Mouse (Mus musculus) megakaryocyte, embryonic 14.5 days (primary cell): ENCODE results near the gene Clybl. TPM values are rescaled to one million over a fixed set of nuclear protein-coding genes. Genes with fewer than 3 reads are reported as not detected.

Experiments
- H3K27me3 ChIP-seq: replicated peaks from 2 replicates; pipeline ENCODE3; 2012; ENCODE audit warnings: inconsistent platforms
- H3K36me3 ChIP-seq: replicated peaks from 2 replicates; pipeline ENCODE3; 2012; ENCODE audit warnings: low read length, inconsistent platforms, mixed read lengths
- H3K4me1 ChIP-seq: 2 replicates; pipeline ENCODE4 v1.6.1; 2012; ENCODE audit warnings: inconsistent platforms
- H3K4me3 ChIP-seq: replicated peaks from 2 replicates; pipeline ENCODE3; 2012; ENCODE audit warnings: moderate library complexity, mild to moderate bottlenecking, inconsistent platforms
- H3K9me3 ChIP-seq: 2 replicates; pipeline ENCODE4 v1.6.1; 2012; ENCODE audit warnings: inconsistent platforms
- FLI1 ChIP-seq: IDR thresholded peaks from 2 replicates; pipeline ENCODE4 v1.6.1; 2012; ENCODE audit warnings: low read length, inconsistent platforms, mixed read lengths
- GATA1 ChIP-seq: IDR thresholded peaks from 3 replicates; pipeline ENCODE4 v1.6.1; 2012; ENCODE audit warnings: mixed read lengths, low read length, inconsistent platforms, borderline replicate concordance
- polyA plus RNA-seq: library from polyadenylated mRNA; stranded (reverse); fragments of >175 nt; gene quantifications from 2 replicates; pipeline ENCODE4 v1.2.3, GENCODE M21; 2012; ENCODE audit warnings: low replicate concordance; ENCODE audit not compliant: insufficient read depth

Gene Clybl
- polyA plus RNA-seq, 1 experiment = 8.3 TPM

DNA sequence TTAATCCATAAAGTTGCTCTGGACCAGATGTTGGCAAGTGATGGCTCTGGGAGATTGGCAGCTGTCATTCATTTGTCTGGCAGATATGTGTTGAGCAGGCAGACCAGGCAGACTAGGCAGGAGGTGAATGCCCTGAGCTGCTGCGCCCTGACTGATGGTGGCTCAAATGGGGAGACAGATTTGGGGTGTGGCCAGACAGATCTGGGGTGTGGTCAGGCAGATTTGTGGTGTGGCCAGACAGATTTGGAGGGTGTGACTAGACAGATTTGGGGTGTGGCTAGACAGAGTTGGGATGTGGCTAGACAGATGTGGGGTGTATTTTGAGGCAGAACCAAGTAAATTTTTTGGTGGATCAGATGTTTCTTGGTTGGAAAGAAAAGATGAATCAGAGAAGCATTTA lies 62.4 kb downstream of the Clybl start:
- H3K9me3 ChIP-seq = no peaks in the 10 kb centered on the region
- TF ChIP-seq FLI1 = no peak
- TF ChIP-seq GATA1 = no peak
- peaks cover 6% of the 10 kb centered on the region for H3K4me1 ChIP-seq
- peaks cover 2% of the 10 kb centered on the region for H3K27me3 ChIP-seq
- no peaks in the 10 kb centered on the region for H3K36me3 ChIP-seq
- H3K4me3 ChIP-seq = no peak overlapping the region

DNA sequence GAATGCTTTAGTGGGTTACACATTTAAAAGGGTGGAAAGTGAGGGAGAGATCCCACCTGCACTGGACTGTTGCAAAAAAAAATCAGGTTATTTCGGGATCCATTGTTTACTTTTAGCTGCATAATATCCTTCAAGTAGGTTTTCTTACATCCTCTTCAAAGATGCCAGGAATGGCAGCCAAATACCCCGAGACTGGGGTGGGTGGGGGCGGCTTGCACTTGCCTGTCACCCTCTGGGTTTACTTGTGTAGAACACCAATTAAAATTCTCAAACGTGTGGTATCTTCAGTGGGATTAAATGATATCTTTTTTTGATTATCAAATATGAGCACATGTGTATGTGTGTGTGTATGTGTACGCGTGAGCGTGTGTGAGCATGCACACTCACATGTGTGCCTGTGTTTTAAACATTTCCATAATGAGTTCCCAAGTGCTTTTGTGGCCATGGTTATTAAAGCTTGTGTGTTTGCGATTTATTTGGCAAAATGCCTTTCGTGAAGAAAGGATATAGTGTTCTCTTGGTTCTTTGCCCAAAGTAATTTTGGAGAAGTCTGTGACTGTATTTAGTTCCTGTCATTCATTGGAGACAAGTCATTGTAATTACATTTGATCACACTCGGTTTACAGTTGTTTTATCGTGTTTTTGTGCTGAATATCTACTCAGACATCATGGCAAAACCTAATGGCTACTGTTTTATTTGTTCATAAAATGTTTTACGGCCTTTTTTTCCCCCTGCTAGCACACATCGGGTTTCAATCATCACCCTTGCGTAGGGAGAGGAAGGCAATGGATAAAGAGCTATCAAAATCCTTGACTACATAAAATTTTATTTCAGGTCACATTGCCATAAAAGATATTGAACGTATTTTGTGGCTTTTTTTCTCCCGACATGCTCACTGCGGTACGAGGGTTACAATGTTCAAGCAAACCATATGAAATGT lies 65.7 kb downstream of the Clybl start:
- Histone ChIP-seq H3K4me3 (no peak overlapping the region), H3K27me3 (peaks cover 2% of the 10 kb centered on the region), H3K4me1 (no peaks in the 10 kb centered on the region), H3K36me3 (no peaks in the 10 kb centered on the region), H3K9me3 (no peaks in the 10 kb centered on the region)
- TF ChIP-seq FLI1 (no peak), GATA1 (no peak)

DNA sequence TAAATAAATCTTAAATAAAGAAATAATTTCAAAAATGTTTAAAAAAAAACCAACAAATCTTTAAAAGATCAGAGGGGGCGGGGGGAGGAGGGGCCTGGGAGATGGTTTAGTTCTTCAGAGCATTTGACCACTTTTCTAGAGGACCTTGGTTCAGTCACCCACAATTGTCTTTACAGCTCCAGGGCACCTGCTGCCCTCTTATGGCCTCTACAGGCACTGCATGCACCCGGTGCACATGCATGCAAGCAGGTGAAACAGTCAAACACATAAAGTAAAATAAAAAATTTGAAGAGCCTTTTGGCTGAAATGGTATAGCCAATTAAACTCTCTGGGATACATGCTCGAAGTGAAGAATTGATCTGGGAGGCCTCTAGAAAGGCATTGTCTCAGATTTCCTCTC lies 67.6 kb downstream of the Clybl start:
- TF ChIP-seq GATA1 = no peak
- TF ChIP-seq FLI1 = no peak

DNA sequence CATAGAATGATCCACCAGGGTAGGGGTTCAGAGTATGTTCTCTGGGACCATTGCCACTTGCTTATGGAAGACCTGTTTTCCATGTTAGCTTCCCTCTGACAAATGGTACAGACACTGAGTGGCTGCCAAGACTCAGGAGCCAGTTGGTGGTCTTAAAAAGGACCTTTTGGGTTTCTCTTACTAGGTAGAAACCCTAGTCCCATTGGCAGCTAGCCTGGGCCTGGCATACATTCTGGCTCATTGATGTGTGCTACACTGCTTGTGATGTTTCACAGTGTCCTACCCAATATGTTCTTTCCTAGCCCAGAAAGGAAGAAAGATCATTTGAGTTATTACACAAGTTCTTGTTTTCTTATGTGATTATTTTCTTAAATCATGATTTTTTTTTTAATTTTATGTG lies 69.8 kb downstream of the Clybl start:
- TF ChIP-seq FLI1 (no peak), GATA1 (no peak)
- Histone ChIP-seq H3K4me1 (no peaks in the 10 kb centered on the region), H3K36me3 (no peaks in the 10 kb centered on the region), H3K27me3 (peaks cover 10% of the 10 kb centered on the region), H3K4me3 (no peak overlapping the region), H3K9me3 (0 out of 2 replicates have a peak, but pooled peaks cover 2% of the 10 kb centered on the region)

More for the DNA sequence above, 67.6 kb downstream of the Clybl start:
- Histone ChIP-seq H3K36me3 (no peaks in the 10 kb centered on the region), H3K4me1 (no peaks in the 10 kb centered on the region), H3K4me3 (no peak overlapping the region), H3K9me3 (no peaks in the 10 kb centered on the region), H3K27me3 (no peaks in the 10 kb centered on the region)

DNA sequence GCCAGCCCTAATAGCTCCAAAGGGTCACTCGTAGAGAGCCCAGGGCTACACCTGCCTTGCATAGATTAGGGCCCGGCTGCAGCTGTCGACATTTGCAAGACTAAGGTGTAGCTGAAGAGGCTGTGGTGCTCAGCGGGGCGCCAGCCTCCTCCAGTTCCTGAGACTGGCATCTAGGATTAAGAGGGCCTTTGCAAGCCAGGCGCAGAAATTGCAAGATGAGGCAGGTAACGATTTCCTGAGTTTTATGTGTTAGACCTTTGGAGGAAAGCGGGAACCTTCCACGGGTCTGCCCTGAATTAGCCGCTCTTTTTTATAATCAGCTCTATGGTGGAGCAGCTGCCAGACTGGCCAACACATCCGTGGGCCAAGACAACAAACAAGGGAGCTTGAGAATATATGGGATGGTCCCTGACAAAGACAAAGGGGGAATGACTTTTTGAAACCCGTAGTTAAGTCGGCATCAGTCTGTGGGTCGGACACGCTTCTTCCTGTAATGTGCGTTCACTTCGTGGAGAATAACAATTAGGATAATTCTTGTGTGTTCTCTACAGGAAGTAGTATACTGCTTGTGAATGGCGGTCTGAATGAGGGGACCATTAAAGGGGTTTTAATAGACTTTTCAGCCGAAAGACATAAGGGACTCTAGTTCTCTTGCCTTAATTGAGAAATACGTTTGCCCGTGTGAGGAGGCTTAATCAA lies 74.2 kb downstream of the Clybl start:
- H3K9me3 ChIP-seq = 0 out of 2 replicates have a peak, but pooled peaks cover 2% of the 10 kb centered on the region
- H3K4me3 ChIP-seq = no peak overlapping the region
- no peaks in the 10 kb centered on the region for H3K4me1 ChIP-seq
- peaks cover 12% of the 10 kb centered on the region for H3K27me3 ChIP-seq
- no peaks in the 10 kb centered on the region for H3K36me3 ChIP-seq
- no peak for TF ChIP-seq GATA1
- no peak for TF ChIP-seq FLI1

DNA sequence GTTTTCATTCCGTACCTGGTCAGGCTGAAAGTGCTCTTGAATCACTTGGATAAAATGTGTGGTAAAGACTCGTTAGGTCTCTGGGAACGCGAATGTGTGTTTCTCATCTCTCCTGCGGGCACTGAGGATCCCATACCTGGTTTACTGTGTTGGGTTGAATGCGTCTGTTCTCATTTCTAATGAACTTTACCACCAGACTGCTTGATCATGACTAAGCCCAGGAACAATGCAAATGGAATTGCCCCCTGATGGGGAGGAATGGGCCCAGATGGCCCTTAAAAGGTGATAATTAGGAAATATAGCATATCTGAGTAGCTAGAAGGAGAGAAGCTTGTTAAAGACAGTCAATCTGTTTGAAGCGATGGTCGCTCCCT lies 74.7 kb downstream of the Clybl start:
- Histone ChIP-seq H3K9me3 (0 out of 2 replicates have a peak, but pooled peaks cover 2% of the 10 kb centered on the region), H3K27me3 (peaks cover 12% of the 10 kb centered on the region), H3K4me3 (no peak overlapping the region)

DNA sequence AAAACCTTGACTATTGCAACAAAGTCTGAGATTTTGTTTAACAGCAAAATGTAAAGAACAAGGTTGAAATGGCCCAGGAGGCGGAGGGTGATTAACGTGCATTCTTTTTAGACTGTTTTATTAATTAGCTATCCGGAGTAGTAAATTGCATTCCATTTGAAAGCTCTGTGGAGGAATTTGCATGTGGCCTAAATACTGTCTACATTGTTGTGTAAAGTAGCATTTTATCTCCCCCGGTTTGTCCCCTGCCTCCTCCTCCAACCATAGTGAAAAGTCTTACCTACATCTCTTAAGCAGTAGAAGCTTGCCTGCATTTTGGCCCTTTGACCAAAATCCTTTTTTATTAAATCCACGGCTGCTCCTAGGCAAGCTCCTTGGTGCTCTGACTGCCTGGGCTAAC lies 76.8 kb downstream of the Clybl start:
- Histone ChIP-seq H3K4me1 (no peaks in the 10 kb centered on the region), H3K27me3 (peaks cover 12% of the 10 kb centered on the region), H3K4me3 (no peak overlapping the region), H3K9me3 (0 out of 2 replicates have a peak, but pooled peaks cover 2% of the 10 kb centered on the region), H3K36me3 (no peaks in the 10 kb centered on the region)
- TF ChIP-seq GATA1 = no peak

More for the DNA sequence above, 74.7 kb downstream of the Clybl start:
- no peaks in the 10 kb centered on the region for H3K36me3 ChIP-seq
- H3K4me1 ChIP-seq = no peaks in the 10 kb centered on the region
- TF ChIP-seq FLI1 = no peak
- TF ChIP-seq GATA1 = no peak

DNA sequence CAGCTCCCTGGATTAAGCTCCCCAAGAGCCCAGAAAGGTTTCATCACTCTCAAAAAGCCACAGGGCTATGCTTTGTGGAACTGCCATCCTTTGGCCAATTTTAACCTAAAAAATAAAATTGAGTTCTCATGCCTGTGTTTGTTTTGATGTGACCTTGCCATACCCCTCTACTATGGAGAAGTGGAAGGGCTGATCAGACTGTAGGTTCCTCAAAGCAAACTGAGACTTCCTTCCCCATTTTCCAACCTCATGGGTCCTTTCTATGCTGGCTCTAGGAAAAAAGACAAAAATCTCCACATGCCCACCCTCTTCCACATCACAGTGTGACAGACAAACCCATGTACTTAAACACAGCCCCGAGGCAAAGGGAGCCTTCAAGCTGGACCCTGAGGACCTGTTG lies 79.7 kb downstream of the Clybl start:
- TF ChIP-seq FLI1 (no peak), GATA1 (no peak)
- Histone ChIP-seq H3K36me3 (no peaks in the 10 kb centered on the region), H3K4me1 (no peaks in the 10 kb centered on the region), H3K27me3 (peaks cover 2% of the 10 kb centered on the region), H3K4me3 (no peak overlapping the region), H3K9me3 (no peaks in the 10 kb centered on the region)

DNA sequence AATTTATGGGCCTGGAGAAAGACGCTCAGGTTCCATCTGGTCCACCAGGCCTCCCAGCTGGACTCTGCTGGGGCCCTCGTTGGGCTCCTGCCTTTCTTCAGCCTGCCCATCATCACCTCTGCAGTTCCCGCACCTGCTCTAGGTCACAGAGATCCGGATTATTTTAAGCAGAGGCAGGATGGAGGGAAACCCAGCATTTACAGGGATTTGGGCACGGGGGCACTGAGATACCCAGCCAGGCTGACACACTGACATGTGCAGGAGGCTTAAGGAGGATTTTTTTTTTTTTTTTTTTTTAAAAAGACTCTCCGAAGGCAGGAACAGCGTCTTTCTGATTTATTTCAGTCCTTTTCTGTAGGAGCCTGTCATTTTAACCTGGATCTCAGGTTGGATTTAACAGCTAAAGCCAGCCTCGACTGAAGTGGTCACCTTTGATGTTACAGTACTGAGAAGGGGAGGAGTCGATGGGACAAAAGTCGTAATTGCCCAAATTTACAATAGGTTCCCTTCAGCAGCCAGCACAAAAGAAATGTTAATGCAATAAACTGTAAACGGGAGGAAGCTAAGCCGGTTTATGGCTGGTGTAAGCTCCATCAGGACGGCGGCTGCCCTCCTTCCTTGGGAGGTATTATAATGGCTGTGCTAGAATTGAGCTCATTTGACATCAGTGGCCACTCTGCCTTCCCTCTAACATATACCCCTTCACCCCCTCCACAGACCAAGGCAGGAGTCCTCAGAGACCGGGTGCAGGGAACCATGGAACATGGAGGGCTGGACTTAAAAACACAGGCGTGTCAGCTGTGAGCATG lies 81.6 kb downstream of the Clybl start:
- H3K27me3 ChIP-seq = no peaks in the 10 kb centered on the region
- no peak for TF ChIP-seq GATA1
- no peak overlapping the region for H3K4me3 ChIP-seq
- H3K36me3 ChIP-seq = no peaks in the 10 kb centered on the region
- H3K4me1 ChIP-seq = no peaks in the 10 kb centered on the region
- no peaks in the 10 kb centered on the region for H3K9me3 ChIP-seq

DNA sequence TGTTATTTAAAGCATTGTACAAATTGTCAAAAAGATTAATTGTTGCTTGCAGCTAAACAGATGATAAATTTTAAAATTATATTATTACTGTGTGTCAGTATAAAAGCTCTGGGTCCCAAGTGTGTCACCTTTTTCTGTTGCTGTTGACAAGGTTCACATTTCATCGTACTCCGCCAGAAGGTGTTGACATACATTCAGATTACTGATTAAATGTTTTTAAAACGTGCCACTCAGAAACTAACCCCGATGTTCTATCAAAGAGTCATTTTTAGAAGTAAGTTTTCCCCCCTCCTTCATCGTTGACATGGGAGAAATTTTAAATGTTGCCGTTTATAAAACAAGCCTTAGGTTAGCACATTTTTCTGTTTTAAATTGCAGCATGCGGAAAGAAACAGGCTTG lies 83.7 kb downstream of the Clybl start:
- H3K27me3 ChIP-seq = peaks cover 2% of the 10 kb centered on the region
- H3K9me3 ChIP-seq = peaks cover 3% of the 10 kb centered on the region
- H3K36me3 ChIP-seq = no peaks in the 10 kb centered on the region
- TF ChIP-seq GATA1 = no peak
- TF ChIP-seq FLI1 = no peak
- no peak overlapping the region for H3K4me3 ChIP-seq
- no peaks in the 10 kb centered on the region for H3K4me1 ChIP-seq
